Mouse (Mus musculus) CD8-positive naive resting alpha-beta T cell, adult 2 months (primary cell): ENCODE measurements around the gene Ada.

Experiments
- DNase-seq, 2 experiments: peaks; one replicate each; pipeline ENCODE4 v3.0.0; 2022; ENCODE audit warnings: low read depth in 2 of 2, low spot score in 2 of 2

The Ada gene

GRCm38 (mm10) chr2:163735163-163735562, 14.9 kb downstream of the Ada start:
- DNase-seq = no peak

DNA sequence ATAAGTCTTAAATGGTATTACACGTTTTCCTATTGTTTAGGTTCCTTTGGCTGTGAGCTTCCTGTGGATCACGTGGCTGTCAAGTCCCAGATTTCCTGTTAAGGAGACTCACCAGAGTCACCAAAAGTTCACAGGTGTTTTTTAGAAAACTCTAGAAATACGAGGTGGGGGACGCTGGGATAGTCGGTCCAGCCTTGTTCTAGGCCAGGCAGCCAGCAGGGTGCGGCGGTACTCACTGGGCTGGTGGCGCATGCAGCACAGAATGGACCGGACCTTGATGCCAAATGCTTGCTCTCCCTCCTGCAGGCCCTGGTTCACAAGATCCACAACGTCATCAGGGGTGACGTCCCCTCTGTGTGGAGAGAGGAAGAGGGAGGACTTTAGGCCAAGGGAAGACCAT, 18.0 kb downstream of the Ada start:
- no peak for DNase-seq

- DNase-seq = no peak
Measured at GRCm38 (mm10) chr2:163728300-163728699, 21.7 kb downstream of the Ada start.

DNA sequence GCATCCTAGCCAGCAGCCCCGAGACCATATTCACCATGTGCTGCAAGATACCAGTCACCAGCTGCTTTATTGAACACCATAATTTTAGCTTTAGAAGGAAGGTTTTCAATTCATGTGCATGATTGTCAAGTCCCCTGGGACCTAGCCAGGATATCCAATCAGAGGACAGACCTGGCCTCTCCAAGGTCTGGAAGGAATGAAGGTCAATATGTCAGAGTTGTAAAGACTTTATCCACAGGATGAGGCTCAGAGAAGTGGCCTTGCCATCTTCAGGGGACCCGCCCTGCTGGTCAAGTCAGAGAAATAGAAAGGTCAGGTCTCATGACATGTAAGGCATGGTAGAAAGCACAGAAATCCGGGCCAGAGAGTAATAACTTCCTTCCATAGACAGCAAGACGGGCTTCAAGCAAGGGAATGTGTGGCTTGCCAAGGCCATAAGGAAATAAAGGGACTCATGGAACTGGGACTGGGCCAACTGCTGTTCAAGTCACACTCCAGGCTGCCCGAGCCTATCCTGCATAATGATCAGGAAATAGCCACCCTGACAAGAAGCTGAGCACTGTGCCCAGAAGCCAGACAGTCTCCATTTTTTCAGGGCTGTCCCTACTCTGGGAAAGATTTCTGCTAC, 23.2 kb downstream of the Ada start:
- DNase-seq = no peak

- DNase-seq = no peak
Measured at GRCm38 (mm10) chr2:163722550-163722949, 27.5 kb downstream of the Ada start.

DNA sequence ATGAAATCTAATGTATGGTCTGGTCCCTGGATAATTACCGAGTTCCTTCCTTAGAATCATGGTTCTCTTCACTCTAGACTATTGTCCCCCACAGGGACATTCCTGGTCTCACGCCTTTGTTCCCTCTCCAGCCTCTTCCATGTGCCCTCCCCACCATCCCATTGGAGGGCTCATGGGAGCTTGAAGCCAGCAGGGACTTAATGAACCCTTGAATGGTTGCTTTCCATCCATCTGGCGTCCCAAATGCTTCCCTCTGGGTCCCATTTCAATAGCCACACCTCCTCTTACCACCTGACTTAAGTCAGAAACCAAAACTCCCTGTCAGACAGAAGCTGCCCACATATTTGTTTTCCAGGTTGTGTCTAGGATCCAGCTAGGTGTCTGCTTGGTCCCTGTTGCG, 30.4 kb downstream of the Ada start:
- DNase-seq = no peak

- DNase-seq = peak; percentile 73 to 83
Measured at GRCm38 (mm10) chr2:163718951-163719603, 31.0 kb downstream of the Ada start.

GRCm38 (mm10) chr2:163718526-163718925, 31.5 kb downstream of the Ada start:
- DNase-seq = no peak

DNA sequence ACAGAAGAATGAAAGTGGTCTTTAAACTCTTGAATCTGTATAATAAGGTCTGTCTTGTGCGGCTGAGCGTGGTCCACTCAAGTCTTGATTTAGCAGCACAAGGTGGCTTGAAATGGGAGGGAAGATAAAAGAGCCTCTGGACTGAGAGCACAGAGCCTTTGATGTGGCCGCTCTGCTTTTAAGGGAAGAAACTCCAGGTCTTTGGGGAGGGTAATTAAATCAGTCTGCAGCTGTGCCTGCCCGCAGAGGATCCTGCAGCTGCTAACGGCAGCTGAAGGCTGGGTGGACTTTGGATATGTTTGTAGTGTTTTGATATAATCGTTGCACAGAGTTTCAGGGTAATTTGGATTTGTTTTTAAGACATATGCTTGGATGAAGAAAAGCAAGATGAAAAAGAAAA, 33.2 kb downstream of the Ada start:
- DNase-seq = no peak

DNA sequence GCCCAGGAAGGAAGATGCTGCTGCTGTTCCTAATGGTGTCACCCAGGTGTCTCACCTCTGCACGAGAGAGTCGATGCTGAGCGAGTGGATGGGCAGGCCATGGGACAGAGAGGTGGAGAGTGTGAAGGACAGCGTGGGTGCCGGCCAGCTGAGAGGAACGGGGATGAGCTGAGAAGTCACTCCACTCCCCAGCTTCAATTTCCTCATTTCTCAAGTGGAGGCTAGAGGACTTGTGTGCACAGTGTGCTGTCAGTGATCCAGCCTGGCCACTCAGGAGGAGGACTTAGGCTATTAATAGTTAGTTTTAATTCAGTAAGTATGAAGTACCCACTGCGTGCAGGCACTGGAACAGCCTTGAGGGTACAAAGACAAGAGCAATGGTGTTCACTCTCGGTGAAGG, 33.6 kb downstream of the Ada start:
- DNase-seq = no peak

DNA sequence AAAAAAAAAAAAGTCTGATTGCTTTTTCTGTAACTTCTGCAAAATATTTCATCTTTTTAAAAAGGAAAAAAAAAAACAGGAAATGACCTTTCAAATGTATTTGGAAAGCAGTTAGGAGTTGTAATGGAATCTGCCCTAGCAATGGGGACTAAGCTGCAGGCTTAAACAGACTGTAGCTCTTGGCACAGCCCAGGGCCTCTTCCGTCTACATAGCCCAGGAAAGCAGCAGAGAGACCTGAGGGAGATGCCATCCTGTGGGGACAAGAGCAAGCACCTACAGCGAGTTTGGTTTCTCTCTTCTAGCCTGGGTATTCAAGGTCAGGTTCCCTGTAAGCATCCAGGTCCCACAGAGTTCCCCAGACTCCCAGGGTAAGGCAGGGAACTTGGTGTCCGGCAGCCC, 36.7 kb downstream of the Ada start:
- no peak for DNase-seq

- no peak for DNase-seq
Measured at GRCm38 (mm10) chr2:163712874-163713273, 37.2 kb downstream of the Ada start.

GRCm38 (mm10) chr2:163712473-163712872, 37.6 kb downstream of the Ada start:
- no peak for DNase-seq

DNA sequence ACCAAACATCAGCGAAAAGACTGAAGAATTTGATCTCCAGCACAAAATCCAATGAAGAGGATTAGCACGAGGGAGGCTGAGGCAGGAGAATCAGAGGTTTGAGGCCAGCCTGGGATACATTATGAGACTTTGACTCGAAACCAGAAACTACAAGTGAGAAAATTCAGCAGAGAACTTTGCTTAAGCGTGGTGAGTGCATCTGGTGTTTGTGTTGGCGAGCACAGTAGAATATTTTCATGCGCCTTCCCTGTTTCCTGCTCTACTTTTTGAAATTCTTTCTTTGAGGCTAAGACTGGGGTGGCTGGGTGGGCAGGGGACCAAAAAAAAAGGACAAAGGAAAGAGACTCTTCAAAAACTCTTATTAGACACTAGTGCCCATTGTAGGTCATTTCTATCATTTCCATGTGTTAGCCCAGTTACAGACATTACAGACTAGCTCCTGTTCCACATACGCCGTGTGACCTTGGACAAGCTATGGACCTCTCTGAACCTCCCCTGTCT, 38.6 kb downstream of the Ada start:
- DNase-seq = no peak

DNA sequence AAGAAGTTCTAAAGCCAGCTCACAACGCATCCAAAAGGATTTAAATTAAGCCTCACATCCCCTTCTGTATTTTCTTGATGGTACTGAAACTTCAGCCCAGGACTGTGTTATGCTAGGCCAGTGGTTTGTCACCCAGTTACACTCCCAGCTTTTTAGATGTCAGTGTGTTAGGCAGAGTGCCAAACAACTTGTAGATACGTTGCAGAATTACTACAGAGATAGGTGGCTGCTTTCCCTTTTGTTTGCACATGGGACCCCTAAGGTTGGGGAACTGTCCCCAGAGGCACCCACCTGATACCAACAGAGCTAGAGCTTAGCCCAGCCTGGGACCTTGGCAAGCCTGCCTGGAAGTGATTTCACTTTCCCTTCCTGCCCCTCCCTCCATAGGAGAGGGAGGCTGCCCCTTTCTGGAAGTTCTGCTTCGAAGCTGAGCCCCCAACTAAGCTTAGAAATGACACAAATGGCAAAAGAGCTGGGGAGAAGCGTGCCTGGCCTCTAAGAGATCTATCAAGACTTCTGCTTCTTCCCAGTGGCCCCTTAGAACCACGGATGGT, 39.4 kb downstream of the Ada start:
- DNase-seq = no peak

DNA sequence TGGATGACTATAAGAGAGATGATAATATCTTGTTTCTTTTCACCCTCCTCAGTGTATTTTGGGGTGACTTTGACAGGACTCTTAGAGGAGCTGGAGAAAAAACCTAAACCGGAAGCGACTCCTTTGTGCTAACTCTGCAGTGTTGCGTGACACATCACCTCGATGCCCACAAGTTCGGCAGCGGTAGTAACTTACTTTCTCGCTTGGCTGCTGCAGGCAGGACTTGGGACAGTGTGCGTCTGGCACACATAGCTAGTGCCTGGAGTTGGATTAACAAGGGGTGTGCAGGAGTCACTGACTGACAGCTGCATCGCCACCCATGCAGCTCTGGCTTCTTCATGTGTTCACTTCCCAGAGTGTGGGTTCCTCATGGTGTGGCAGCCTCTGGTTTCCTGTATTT, 40.0 kb downstream of the Ada start:
- no peak for DNase-seq

DNA sequence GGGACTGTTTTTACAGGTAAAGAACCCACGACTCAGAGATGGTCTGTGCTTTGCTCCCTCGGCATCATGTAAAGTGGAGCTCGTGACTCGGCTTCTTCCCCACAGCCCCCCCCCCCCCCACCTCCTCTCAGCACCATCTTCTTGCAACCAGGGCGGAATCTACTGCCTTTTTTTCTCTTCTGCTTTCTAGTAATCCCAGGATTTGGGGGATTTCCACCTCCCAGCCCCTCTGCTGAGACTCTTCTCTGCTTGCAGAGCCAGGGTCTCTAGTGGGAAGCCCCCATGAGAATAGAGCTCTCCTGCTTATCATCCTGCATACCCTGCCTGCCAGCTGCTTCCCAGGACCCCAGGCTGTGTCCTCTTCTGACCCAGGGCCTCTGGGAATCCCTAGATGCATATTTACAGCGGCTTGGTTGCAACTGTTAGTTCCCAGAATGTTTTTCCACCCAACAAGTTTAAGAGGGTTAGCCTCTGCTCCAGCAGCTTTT, 41.2 kb downstream of the Ada start:
- DNase-seq = no peak

- no peak for DNase-seq
Measured at GRCm38 (mm10) chr2:163708321-163708720, 41.7 kb downstream of the Ada start.

GRCm38 (mm10) chr2:163703599-163704260, 46.3 kb downstream of the Ada start:
- DNase-seq = no peak

- DNase-seq = no peak
Measured at GRCm38 (mm10) chr2:163702921-163703320, 47.1 kb downstream of the Ada start.

DNA sequence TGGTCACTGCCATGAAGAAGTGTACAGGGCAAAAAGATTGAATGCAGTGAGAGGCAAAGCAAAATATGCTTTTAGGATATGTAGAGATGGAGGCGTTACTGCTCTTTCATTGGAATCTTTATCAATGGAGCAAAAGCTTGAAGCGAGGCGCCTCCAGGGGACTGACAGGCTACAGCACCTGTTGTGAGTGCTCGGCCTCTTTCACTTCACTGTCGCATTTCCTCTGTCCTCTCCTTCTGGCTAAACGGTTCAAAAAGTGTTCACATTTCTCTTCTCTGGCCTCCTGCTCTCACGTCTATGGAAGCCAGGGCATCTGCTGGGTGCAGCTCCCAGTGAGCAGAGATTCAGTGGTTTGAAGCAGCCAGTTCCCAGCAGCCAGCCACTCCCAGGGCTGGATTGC, 47.6 kb downstream of the Ada start:
- no peak for DNase-seq
